ENCODE assay signal across 8 mouse cellular contexts in the genomic region with DNA sequence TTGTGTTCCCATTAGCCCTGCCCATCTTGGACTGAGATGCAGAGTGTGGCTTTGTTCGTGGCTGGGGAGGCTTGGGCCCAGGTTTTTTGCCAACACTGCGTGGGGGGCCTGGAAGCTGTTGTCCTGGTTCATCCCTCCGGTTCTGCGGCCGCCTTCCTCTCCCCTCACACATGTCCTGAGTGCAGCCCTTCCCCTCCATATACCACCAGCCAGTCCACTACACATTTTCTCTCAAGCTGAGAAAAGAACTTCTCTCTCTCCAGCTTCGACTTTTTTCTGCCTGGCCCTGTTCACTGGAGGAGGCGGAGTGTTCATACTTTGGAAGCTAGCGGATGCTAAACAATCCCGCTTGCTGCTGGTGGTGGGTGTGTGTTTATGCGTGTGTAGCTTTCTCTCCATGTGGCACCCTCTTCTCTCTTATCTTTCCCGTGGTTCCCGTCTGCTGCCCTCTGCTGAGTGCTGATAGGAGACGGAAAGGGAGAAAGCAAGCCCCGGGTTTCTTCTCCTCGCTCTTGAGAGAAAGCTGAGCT. TPM values are rescaled to one million over a fixed set of nuclear protein-coding genes. Genes with fewer than 3 reads are reported as not detected.
DNase-seq lines count a peak whose midpoint lies in the region; ATAC-seq and TF ChIP-seq lines count a peak whose summit lies in the region.

No protein-coding gene starts in this region.

- no peak for DNase-seq in lung, postnatal 25 days (ENCODE audit: low spot score)
- peak; percentile 41 for DNase-seq in heart, postnatal 0 days (ENCODE audit: low spot score)
- peak; percentile 47 for DNase-seq in left cerebral cortex, postnatal 4 days
- peak; percentile 59 for DNase-seq in right cerebral cortex, postnatal 25 days
- no peak for DNase-seq in adrenal gland, adult (ENCODE audit: inconsistent age in 2 of 2, low spot score in 1 of 2)
- DNase-seq in adrenal gland, postnatal 10 days, result no peak

- TF ChIP-seq POLR2A in cortical plate, adult 2 months (IDR thresholded peaks at IDR 0.05; ENCODE audit: extremely low read depth, insufficient read depth, low read length), result no peak

- intact Hi-C loops in left cerebral cortex, postnatal 4 days (cut with DNase I), result loop anchor here (10.0 kb wide), 1 partner anchor 87 kb away; no protein-coding TSS in a partner anchor

- H3K36me3 ChIP-seq in lung, embryonic 16.5 days (ENCODE audit: control insufficient read depth, insufficient read depth, low read length), result no peaks in the 10 kb centered on the region
- H3K36me3 ChIP-seq in heart, postnatal 0 days (replicated peaks; ENCODE audit: control insufficient read depth, insufficient read depth, low read length), result no peaks in the 10 kb centered on the region

- 0 out of 2 replicates have a peak overlapping the region, but pooled peaks have one; percentile 5 for H3K4me2 ChIP-seq in lung, embryonic 16.5 days (ENCODE audit: low read depth, low read length)
- peak overlapping the region; percentile 26; the same call in 1 of the 2 replicates for H3K4me2 ChIP-seq in heart, postnatal 0 days (ENCODE audit: low read depth, low read length)

- ATAC-seq in lung, embryonic 16.5 days (ENCODE audit: low read depth), result 0 out of 2 replicates have a peak, but pooled peaks have one; percentile 38
- peak; percentile 30; the same call in 1 of the 2 replicates for ATAC-seq in heart, postnatal 0 days (ENCODE audit: insufficient read depth, low read depth)

- H3K9me3 ChIP-seq in lung, embryonic 16.5 days (ENCODE audit: control insufficient read depth, low read length), result no peaks in the 10 kb centered on the region
- H3K9me3 ChIP-seq in heart, postnatal 0 days (replicated peaks; ENCODE audit: control insufficient read depth, low read length), result no peaks in the 10 kb centered on the region

- peaks cover 9% of the 10 kb centered on the region for H3K4me1 ChIP-seq in lung, embryonic 16.5 days (replicated peaks; ENCODE audit: control insufficient read depth, insufficient read depth, low read length)
- H3K4me1 ChIP-seq in cortical plate, adult 2 months (ENCODE audit: control insufficient read depth, insufficient read depth, low read length), result 0 out of 2 replicates have a peak, but pooled peaks cover 2% of the 10 kb centered on the region
- no peaks in the 10 kb centered on the region for H3K4me1 ChIP-seq in heart, postnatal 0 days (ENCODE audit: control insufficient read depth, insufficient read depth)

- TF ChIP-seq EP300 in heart, postnatal 0 days (IDR thresholded peaks at IDR 0.05; ENCODE audit: low read depth), result no peak

- no peak overlapping the region for H3K27ac ChIP-seq in lung, embryonic 16.5 days (ENCODE audit: low read length)
- H3K27ac ChIP-seq in cortical plate, adult 2 months (ENCODE audit: insufficient read depth, low read length), result no peak overlapping the region
- no peak overlapping the region for H3K27ac ChIP-seq in heart, postnatal 0 days (ENCODE audit: low read depth)

- H3K27me3 ChIP-seq in lung, embryonic 16.5 days (ENCODE audit: control insufficient read depth, insufficient read depth, low read depth, low read length), result no peaks in the 10 kb centered on the region; the same call in 1 of the 2 replicates
- H3K27me3 ChIP-seq in heart, postnatal 0 days (ENCODE audit: control insufficient read depth, insufficient read depth, low read length), result no peaks in the 10 kb centered on the region

- no peak overlapping the region for H3K4me3 ChIP-seq in lung, embryonic 16.5 days (ENCODE audit: low read length)
- no peak overlapping the region for H3K4me3 ChIP-seq in cortical plate, adult 2 months (ENCODE audit: insufficient read depth, low read length)
- no peak overlapping the region for H3K4me3 ChIP-seq in heart, postnatal 0 days (ENCODE audit: low read depth, low read length)

- 31% methylated on average over 15 of the region's 15 CpGs for WGBS in lung, embryonic 16.5 days
- WGBS in heart, postnatal 0 days, result 30% methylated on average over 15 of the region's 15 CpGs

- H3K9ac ChIP-seq in lung, embryonic 16.5 days (ENCODE audit: low read length), result no peak overlapping the region
- H3K9ac ChIP-seq in heart, postnatal 0 days (replicated peaks; ENCODE audit: low read depth, low read length), result no peak overlapping the region

- TF ChIP-seq CTCF in cortical plate, adult 2 months (IDR thresholded peaks at IDR 0.05; ENCODE audit: extremely low read depth, insufficient read depth, low read length), result peak; percentile 37; the same call in 1 of the 2 replicates
- peak; percentile 36 for TF ChIP-seq CTCF in heart, postnatal 0 days (IDR thresholded peaks at IDR 0.05; ENCODE audit: low read depth)

RNA-seq across cellular contexts. Expression of a gene that starts 6.1 kb away (rescaled TPM):
- 12.4 and 12.8 TPM in 2 replicates for polyA plus RNA-seq in lung, embryonic 16.5 days (2015; fragmentation: Nextera tagmentation; extraction: Ambion mirVana)
- polyA plus RNA-seq in cortical plate, adult 2 months (2012; rRNA removed), result 6.1 and 6.4 TPM in 2 replicates
- 3.4 and 10.4 TPM in 2 replicates for total RNA-seq in heart, postnatal 0 days (2014; rRNA removed; ENCODE audit: low replicate concordance)
- polyA plus RNA-seq in heart, postnatal 0 days (2015; fragmentation: Nextera tagmentation; extraction: Ambion mirVana), result 4.2 and 4.3 TPM in 2 replicates
- 10 to 100 TPM; 11.7 to 12.4 TPM for total RNA-seq in left cerebral cortex, postnatal 4 days (2021)
- total RNA-seq in adrenal gland, postnatal 10 days (2021), result 10 to 100 TPM; 31.7 to 33.5 TPM

Comparison
In these comparisons a context has a peak if more than half of its experiments do, and no peak if none do; other contexts are left out.
1. DNase-seq: peak in heart, postnatal 0 days (single experiment), left cerebral cortex, postnatal 4 days (single experiment) and right cerebral cortex, postnatal 25 days (single experiment); none in lung, postnatal 25 days (single experiment), adrenal gland, adult (0 of 2) and adrenal gland, postnatal 10 days (single experiment).